Mouse (Mus musculus): ENCODE data around the gene Setx. TPM values are rescaled to one million over a fixed set of nuclear protein-coding genes. Genes with fewer than 3 reads are reported as not detected.

The Setx gene
- polyA plus RNA-seq, 1 experiment from 2014 or later = 22.7 TPM

DNA sequence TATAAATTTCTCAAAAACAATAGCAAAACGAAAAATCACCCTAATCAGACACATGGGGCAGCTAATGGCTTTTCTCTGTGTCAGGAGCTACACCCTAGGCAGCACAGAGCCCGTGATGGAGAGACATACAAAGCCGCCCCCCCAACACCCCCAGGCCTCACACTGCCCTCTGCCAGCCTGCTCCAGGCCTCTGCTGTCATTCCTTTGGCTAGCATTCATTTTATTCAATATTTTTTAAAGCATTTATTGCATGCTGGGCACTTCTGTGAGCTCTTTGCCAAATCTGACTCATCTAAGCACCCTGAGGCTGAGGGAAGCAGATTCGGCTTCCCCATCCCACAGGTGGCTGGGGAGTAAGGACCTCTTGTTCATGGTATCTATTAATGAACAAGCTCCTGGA lies 102.7 kb downstream of the Setx start:
- no peak overlapping the region for H3K4me3 ChIP-seq (replicated peaks; ENCODE audit: low read length)
- H3K4me1 ChIP-seq (replicated peaks; ENCODE audit: control insufficient read depth, insufficient read depth, low read length) = no peaks in the 10 kb centered on the region
- H3K27me3 ChIP-seq (ENCODE audit: control insufficient read depth, insufficient read depth, low read length) = no peaks in the 10 kb centered on the region
- H3K9me3 ChIP-seq (ENCODE audit: control insufficient read depth, low read length) = no peaks in the 10 kb centered on the region
- H3K9ac ChIP-seq = no peak overlapping the region
- H3K27ac ChIP-seq = no peak overlapping the region
- WGBS = 77% methylated on average over 4 of the region's 4 CpGs
- H3K4me2 ChIP-seq (replicated peaks) = no peak overlapping the region
- DNase-seq (ENCODE audit: low spot score) (no peak), ATAC-seq (ENCODE audit: low FRiP score) (no peak)
- H3K36me3 ChIP-seq (replicated peaks; ENCODE audit: control insufficient read depth, insufficient read depth) = no peaks in the 10 kb centered on the region

DNA sequence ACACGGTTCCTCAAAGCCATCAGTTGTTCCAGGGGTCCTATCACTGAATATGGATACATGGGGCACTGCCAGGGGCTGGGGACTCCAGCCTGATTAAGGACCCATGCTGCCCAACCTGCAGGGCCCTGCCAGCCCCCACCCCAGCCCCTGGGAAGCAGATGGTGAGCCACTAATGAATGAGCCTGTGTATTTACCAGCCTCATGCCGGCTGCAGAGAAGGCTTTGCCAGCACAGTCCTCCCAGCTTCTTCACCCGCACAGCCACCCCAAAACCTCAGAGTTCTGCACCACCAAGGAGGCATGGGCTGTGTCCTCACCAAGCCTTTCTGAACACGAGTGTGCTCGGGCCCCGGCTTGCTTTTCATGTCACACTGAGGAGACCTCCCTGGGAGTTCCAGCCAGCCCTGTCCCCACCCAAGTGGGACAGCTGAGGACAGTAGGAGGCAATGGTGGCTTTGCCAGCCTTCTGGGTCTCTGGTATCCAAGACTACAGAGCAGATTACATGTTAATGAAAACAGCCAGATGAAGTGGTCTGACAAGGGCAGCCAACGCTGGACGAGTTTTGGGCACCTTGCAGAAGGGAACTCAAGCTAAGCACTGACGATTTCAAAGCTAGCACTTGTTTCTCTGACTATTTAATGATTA lies 106.3 kb downstream of the Setx start:
- ATAC-seq (ENCODE audit: low FRiP score) (no peak), DNase-seq (ENCODE audit: low spot score) (no peak)
- Histone ChIP-seq H3K9me3 (ENCODE audit: control insufficient read depth, low read length) (no peaks in the 10 kb centered on the region), H3K4me3 (replicated peaks; ENCODE audit: low read length) (no peak overlapping the region), H3K27ac (no peak overlapping the region), H3K36me3 (replicated peaks; ENCODE audit: control insufficient read depth, insufficient read depth) (no peaks in the 10 kb centered on the region), H3K4me2 (replicated peaks) (no peak overlapping the region), H3K4me1 (replicated peaks; ENCODE audit: control insufficient read depth, insufficient read depth, low read length) (no peaks in the 10 kb centered on the region), H3K27me3 (ENCODE audit: control insufficient read depth, insufficient read depth, low read length) (no peaks in the 10 kb centered on the region), H3K9ac (no peak overlapping the region)
- WGBS = 63% methylated on average over 9 of the region's 9 CpGs

Other genes with a start within 250 kb of the Setx start
- 25.9 and 28.7 TPM in 2 replicates for gene Barhl1, start 207.5 kb upstream of the Setx start, polyA plus RNA-seq (2014; fragmentation: Nextera tagmentation; extraction: Ambion mirVana)
- gene Cfap77, start 69.1 kb upstream of the Setx start, polyA plus RNA-seq (2014; fragmentation: Nextera tagmentation; extraction: Ambion mirVana) = 0.56 and 0.78 TPM in 2 replicates
- gene Ttf1, start 63.9 kb upstream of the Setx start, polyA plus RNA-seq (2014; fragmentation: Nextera tagmentation; extraction: Ambion mirVana) = 5.7 and 6.0 TPM in 2 replicates
- 2.9 and 3.9 TPM in 2 replicates for gene Ntng2, start 128.8 kb downstream of the Setx start, polyA plus RNA-seq (2014; fragmentation: Nextera tagmentation; extraction: Ambion mirVana)
- gene Med27, start 222.6 kb downstream of the Setx start, polyA plus RNA-seq (2014; fragmentation: Nextera tagmentation; extraction: Ambion mirVana) = 68.0 and 71.9 TPM in 2 replicates